Mouse (Mus musculus) lung, postnatal 0 days (tissue): ENCODE results near the gene C2.
"Not testable (repeated sequence)": the region's sequence is repeated elsewhere in the genome, so short reads cannot be mapped to it uniquely, and the experiment has no call there.

Source experiments
- CTCF ChIP-seq: IDR thresholded peaks from 2 replicates; pipeline ENCODE4 v1.5.1; 2016; ENCODE audit warnings: antibody characterized with exemption, mild to moderate bottlenecking
- EP300 ChIP-seq: IDR thresholded peaks from 2 replicates; pipeline ENCODE4 v1.6.1; 2016; ENCODE audit warnings: antibody characterized with exemption, mild to moderate bottlenecking, control low read depth

- not testable (repeated sequence) for TF ChIP-seq CTCF, EP300
Observed at GRCm38 (mm10) chr17:34901948-34902347, 3.9 kb upstream of the C2 start.
